Mouse (Mus musculus) kidney, adult 10 weeks (tissue): ENCODE data around the gene Rdh16f1. TPM values are rescaled to one million over a fixed set of nuclear protein-coding genes. Genes with fewer than 3 reads are reported as not detected.

Experiments
- polyA plus RNA-seq: library from polyadenylated mRNA; stranded (reverse); fragments of 350-450 nt; fragmentation: Illumina TruSeq; extraction: RNeasy Lipid Tissue Mini Kit (QIAGEN cat#74804); gene quantifications from one replicate; pipeline ENCODE4 v1.2.3, GENCODE M21; 2014; ENCODE audit warnings: low read depth, low replicate concordance

The Rdh16f1 gene
- polyA plus RNA-seq: not detected

DNA sequence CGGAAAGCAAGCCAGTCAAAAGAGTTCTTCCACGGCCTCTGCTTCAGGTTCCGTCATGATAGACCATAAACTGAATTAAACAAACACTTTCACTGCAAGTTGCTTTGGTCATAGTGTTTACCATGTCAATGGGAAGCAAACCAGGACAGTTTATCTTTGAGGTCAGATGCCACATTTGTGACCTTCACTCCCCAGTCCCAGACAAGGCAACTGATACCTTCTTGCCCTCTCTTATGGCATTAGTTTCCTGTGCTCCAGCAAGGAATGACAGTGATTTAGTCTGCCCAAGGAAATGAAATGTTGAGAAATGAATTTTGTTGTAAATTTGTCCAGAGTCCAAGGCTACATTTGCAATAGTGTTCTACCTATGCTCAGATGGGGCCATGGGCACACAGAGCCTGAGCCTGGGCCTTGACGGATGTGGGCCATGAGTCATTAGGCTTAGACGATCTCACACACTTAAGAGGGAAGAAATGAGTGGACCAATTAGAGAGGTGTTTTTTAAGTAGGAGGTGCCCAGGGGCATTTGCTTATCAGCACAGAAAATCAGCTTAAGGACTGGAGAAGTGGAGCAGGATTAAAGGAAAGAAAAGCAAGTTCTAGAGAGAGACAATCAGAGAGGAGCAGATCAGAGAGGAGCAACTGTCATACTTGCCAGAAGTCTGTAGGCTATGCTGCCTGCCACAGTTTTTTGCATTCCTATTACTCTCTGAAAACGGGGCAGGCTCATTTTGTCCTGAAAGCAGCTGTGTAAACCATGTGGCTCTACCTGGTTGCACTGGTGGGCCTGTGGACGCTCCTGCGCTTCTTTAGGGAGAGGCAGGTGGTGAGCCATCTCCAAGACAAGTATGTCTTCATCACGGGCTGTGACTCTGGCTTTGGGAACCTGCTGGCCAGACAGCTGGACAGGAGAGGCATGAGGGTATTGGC is at the start of gene Rdh16f1, which contains the start of gene Rdh1:
TSS of gene Rdh16f1 (plus strand) at position 607 of the 930 bp plus-strand sequence.
TSS of gene Rdh1 (plus strand) at position 541 of the 930 bp plus-strand sequence.

DNA sequence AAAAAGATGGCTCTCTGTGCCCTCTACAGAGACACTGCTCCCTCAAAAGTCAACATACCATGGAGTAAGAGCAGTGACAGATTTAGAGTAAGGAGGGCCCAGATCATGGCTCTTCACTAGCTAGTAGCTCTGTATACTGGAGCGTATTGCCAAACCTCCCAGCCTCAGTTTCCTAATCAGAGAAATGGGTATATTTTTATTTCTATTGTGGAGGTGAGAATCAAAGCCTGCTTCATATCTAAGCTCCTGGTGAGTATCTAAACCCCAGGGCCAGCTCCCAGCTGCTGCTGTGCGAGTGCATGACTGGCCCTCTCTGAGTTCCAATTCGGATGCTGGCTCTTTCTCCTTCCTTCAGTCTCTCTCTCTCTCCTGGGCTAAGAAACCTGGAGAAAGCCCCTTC is 35.4 kb upstream of the Rdh16f1 start, which contains the start of gene Tac2:
TSS of gene Tac2 (plus strand) at position 301 of the 400 bp plus-strand sequence.

GRCm38 (mm10) chr10:127739083-127739660 is 20.4 kb upstream of the Rdh16f1 start, which contains the start of gene Zbtb39:
Gene Zbtb39 (plus strand): TSS chr10:127739538.

GRCm38 (mm10) chr10:127751548-127751947 is 8.0 kb upstream of the Rdh16f1 start, which contains the start of gene Gpr182:
Gene Gpr182 (minus strand): TSS chr10:127751732.

GRCm38 (mm10) chr10:127776011-127776410 is 16.4 kb downstream of the Rdh16f1 start, which contains the start of gene Rdh9:
Gene Rdh9 (plus strand): TSS chr10:127776386.

DNA sequence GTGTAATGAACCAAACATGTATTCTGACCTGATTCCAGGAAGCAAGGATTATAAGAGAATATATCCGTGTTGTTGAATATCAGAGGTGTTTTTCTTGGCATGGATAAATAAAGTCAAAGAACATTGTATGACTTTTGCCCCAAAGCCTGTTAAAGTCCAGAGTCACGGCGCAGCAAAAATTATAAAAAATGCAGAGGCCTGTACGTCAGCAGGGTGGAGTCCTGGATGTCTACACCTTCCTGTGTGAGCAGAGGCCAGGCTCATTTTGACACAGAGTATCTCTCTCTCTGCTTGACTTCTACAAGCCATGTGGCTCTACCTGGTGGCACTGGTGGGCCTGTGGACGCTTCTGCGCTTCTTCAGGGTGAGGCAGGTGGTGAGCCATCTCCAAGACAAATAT is 41.3 kb downstream of the Rdh16f1 start, which contains the start of gene Rdh16:
TSS of gene Rdh16 (plus strand) at position 262 of the 400 bp plus-strand sequence.

Other genes starting within 250 kb of the Rdh16f1 start
- gene Ndufa4l2, start 244.8 kb upstream of the Rdh16f1 start, polyA plus RNA-seq: not detected
- 7.9 TPM for gene Shmt2, start 237.3 kb upstream of the Rdh16f1 start, polyA plus RNA-seq
- not detected for gene Nxph4, start 225.2 kb upstream of the Rdh16f1 start, polyA plus RNA-seq
- 1.5 TPM for gene Lrp1, start 138.6 kb upstream of the Rdh16f1 start, polyA plus RNA-seq
- gene Stat6, start 116.8 kb upstream of the Rdh16f1 start, polyA plus RNA-seq: 22.0 TPM
- 5.9 TPM for gene Nemp1, start 92.9 kb upstream of the Rdh16f1 start, polyA plus RNA-seq
- 1.2 TPM for gene Nab2, start 91.2 kb upstream of the Rdh16f1 start, polyA plus RNA-seq
- not detected for gene Myo1a, start 54.6 kb upstream of the Rdh16f1 start, polyA plus RNA-seq
- not detected for gene Tac2, start 35.3 kb upstream of the Rdh16f1 start, polyA plus RNA-seq
- gene Zbtb39, start 20.2 kb upstream of the Rdh16f1 start, polyA plus RNA-seq: 2.1 TPM
- gene Gpr182, start 8.1 kb upstream of the Rdh16f1 start, polyA plus RNA-seq: 0.61 TPM
- 1.1 TPM for gene Rdh1, start 66 bp upstream of the Rdh16f1 start, polyA plus RNA-seq
- 3.0 TPM for gene Rdh9, start 16.6 kb downstream of the Rdh16f1 start, polyA plus RNA-seq
- gene Rdh16, start 41.4 kb downstream of the Rdh16f1 start, polyA plus RNA-seq: 190 TPM
- gene Rdh19, start 90.1 kb downstream of the Rdh16f1 start, polyA plus RNA-seq: 2.4 TPM
- gene Rdh16f2, start 106.7 kb downstream of the Rdh16f1 start, polyA plus RNA-seq: 144 TPM
- not detected for gene Rdh7, start 129.0 kb downstream of the Rdh16f1 start, polyA plus RNA-seq
- gene Sdr9c7, start 138.7 kb downstream of the Rdh16f1 start, polyA plus RNA-seq: 0.16 TPM
- not detected for gene Hsd17b6, start 247.8 kb downstream of the Rdh16f1 start, polyA plus RNA-seq